Mouse (Mus musculus): Measurements from ENCODE around the gene Brinp3. TPM values are rescaled to one million over a fixed set of nuclear protein-coding genes. Genes with fewer than 3 reads are reported as not detected.

Gene Brinp3
- polyA plus RNA-seq, 1 experiment from 2014 or later: 28.2 TPM

GRCm38 (mm10) chr1:146844087-146844486 lies 349.5 kb downstream of the Brinp3 start:
- H3K4me2 ChIP-seq (ENCODE audit: low read length): no peak overlapping the region
- no peak overlapping the region for H3K27ac ChIP-seq (replicated peaks; ENCODE audit: low read depth, low read length)
- H3K36me3 ChIP-seq (ENCODE audit: control insufficient read depth, insufficient read depth, low read length): no peaks in the 10 kb centered on the region
- WGBS: 78% methylated on average over 2 of the region's 2 CpGs
- H3K4me1 ChIP-seq (ENCODE audit: control insufficient read depth, insufficient read depth, low read length): no peaks in the 10 kb centered on the region
- H3K27me3 ChIP-seq (ENCODE audit: control insufficient read depth, insufficient read depth, low read length): no peaks in the 10 kb centered on the region
- H3K9ac ChIP-seq (replicated peaks; ENCODE audit: low read length): no peak overlapping the region
- no peaks in the 10 kb centered on the region for H3K9me3 ChIP-seq (ENCODE audit: control insufficient read depth, low read length)
- H3K4me3 ChIP-seq (replicated peaks; ENCODE audit: low read depth, low read length): no peak overlapping the region
- no peak for DNase-seq
- no peak; the same call in 1 of the 2 replicates for ATAC-seq (ENCODE audit: low FRiP score, low TSS enrichment)

DNA sequence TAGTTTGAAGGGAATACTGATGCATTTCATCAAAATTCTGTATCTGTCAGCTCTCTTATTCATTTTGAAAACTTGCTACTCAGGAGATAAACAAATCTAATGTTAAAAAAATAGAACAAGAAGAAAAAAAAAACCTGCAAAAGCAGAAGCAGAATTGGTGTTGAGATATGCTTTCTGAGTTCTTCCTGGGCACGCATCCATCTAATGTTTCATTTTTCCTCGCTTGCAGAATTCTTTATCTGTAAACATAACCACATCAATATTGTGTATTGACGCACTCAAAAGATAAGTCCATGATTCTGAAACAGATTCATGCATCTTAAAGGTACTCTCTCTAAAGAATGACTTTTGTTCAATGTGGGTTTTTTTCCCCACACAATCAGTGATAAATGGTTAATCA lies 354.3 kb downstream of the Brinp3 start:
- no peaks in the 10 kb centered on the region for H3K27me3 ChIP-seq (ENCODE audit: control insufficient read depth, insufficient read depth, low read length)
- H3K4me2 ChIP-seq (ENCODE audit: low read length): no peak overlapping the region
- no peak overlapping the region for H3K27ac ChIP-seq (replicated peaks; ENCODE audit: low read depth, low read length)
- no peaks in the 10 kb centered on the region for H3K4me1 ChIP-seq (ENCODE audit: control insufficient read depth, insufficient read depth, low read length)
- no peak for ATAC-seq (ENCODE audit: low FRiP score, low TSS enrichment)
- no peaks in the 10 kb centered on the region for H3K9me3 ChIP-seq (ENCODE audit: control insufficient read depth, low read length)
- H3K36me3 ChIP-seq (ENCODE audit: control insufficient read depth, insufficient read depth, low read length): no peaks in the 10 kb centered on the region
- 90% methylated on average over 3 of the region's 3 CpGs for WGBS
- no peak overlapping the region for H3K4me3 ChIP-seq (replicated peaks; ENCODE audit: low read depth, low read length)
- DNase-seq: no peak
- no peak overlapping the region for H3K9ac ChIP-seq (replicated peaks; ENCODE audit: low read length)

- H3K27me3 ChIP-seq (ENCODE audit: control insufficient read depth, insufficient read depth, low read length): no peaks in the 10 kb centered on the region
- H3K9me3 ChIP-seq (ENCODE audit: control insufficient read depth, low read length): no peaks in the 10 kb centered on the region
- no peaks in the 10 kb centered on the region for H3K36me3 ChIP-seq (ENCODE audit: control insufficient read depth, insufficient read depth, low read length)
- ATAC-seq (ENCODE audit: low FRiP score, low TSS enrichment) (no peak), DNase-seq (no peak)
- WGBS: 64% methylated on average over 2 of the region's 2 CpGs
- no peak overlapping the region for H3K27ac ChIP-seq (replicated peaks; ENCODE audit: low read depth, low read length)
- no peak overlapping the region for H3K4me2 ChIP-seq (ENCODE audit: low read length)
- H3K9ac ChIP-seq (replicated peaks; ENCODE audit: low read length): no peak overlapping the region
- no peaks in the 10 kb centered on the region for H3K4me1 ChIP-seq (ENCODE audit: control insufficient read depth, insufficient read depth, low read length)
- H3K4me3 ChIP-seq (replicated peaks; ENCODE audit: low read depth, low read length): no peak overlapping the region
These were observed 355.6 kb downstream of the Brinp3 start for GRCm38 (mm10) chr1:146850147-146850546.

DNA sequence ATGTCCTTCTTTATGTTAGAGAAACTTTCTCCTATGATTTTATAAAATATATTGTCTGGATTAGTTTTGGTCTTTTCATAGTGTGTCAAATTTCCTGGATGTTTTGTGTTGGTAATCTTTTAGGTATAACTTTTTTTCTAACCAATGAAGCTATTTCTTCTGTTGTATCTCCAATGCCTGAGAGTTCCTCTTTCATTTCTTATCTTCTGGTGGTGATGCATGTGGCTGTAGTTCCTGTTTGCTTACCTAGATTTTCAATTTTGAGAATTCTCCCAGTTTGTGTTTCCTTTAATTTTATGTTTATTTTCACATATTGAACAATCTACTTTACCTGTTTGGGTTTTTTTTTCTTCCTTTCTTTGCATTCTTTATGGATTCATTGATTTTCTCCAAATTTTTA lies 404.1 kb downstream of the Brinp3 start:
- DNase-seq (no peak), ATAC-seq (ENCODE audit: low FRiP score, low TSS enrichment) (no peak)
- H3K9ac ChIP-seq (replicated peaks; ENCODE audit: low read length): no peak overlapping the region
- no peak overlapping the region for H3K4me2 ChIP-seq (ENCODE audit: low read length)
- peaks cover 4% of the 10 kb centered on the region; the same call in 1 of the 2 replicates for H3K9me3 ChIP-seq (ENCODE audit: control insufficient read depth, low read length)
- H3K27ac ChIP-seq (replicated peaks; ENCODE audit: low read depth, low read length): no peak overlapping the region
- no peak overlapping the region for H3K4me3 ChIP-seq (replicated peaks; ENCODE audit: low read depth, low read length)
- no peaks in the 10 kb centered on the region for H3K36me3 ChIP-seq (ENCODE audit: control insufficient read depth, insufficient read depth, low read length)
- H3K4me1 ChIP-seq (ENCODE audit: control insufficient read depth, insufficient read depth, low read length): no peaks in the 10 kb centered on the region
- H3K27me3 ChIP-seq (ENCODE audit: control insufficient read depth, insufficient read depth, low read length): no peaks in the 10 kb centered on the region

GRCm38 (mm10) chr1:146901691-146902090 lies 407.1 kb downstream of the Brinp3 start:
- DNase-seq (no peak), ATAC-seq (ENCODE audit: low FRiP score, low TSS enrichment) (no peak)
- no peaks in the 10 kb centered on the region for H3K27me3 ChIP-seq (ENCODE audit: control insufficient read depth, insufficient read depth, low read length)
- H3K9ac ChIP-seq (replicated peaks; ENCODE audit: low read length): no peak overlapping the region
- WGBS: 91% methylated on average over 9 of the region's 9 CpGs
- H3K4me1 ChIP-seq (ENCODE audit: control insufficient read depth, insufficient read depth, low read length): no peaks in the 10 kb centered on the region
- no peaks in the 10 kb centered on the region for H3K36me3 ChIP-seq (ENCODE audit: control insufficient read depth, insufficient read depth, low read length)
- H3K4me2 ChIP-seq (ENCODE audit: low read length): no peak overlapping the region
- H3K9me3 ChIP-seq (ENCODE audit: control insufficient read depth, low read length): peaks cover 4% of the 10 kb centered on the region; the same call in 1 of the 2 replicates
- no peak overlapping the region for H3K4me3 ChIP-seq (replicated peaks; ENCODE audit: low read depth, low read length)
- H3K27ac ChIP-seq (replicated peaks; ENCODE audit: low read depth, low read length): no peak overlapping the region

- H3K36me3 ChIP-seq (ENCODE audit: control insufficient read depth, insufficient read depth, low read length): no peaks in the 10 kb centered on the region
- whole genome bisulfite sequencing: 88% methylated on average over 6 of the region's 6 CpGs
- H3K27ac ChIP-seq (replicated peaks; ENCODE audit: low read depth, low read length): no peak overlapping the region
- H3K9ac ChIP-seq (replicated peaks; ENCODE audit: low read length): no peak overlapping the region
- DNase-seq: no peak
- no peak overlapping the region for H3K4me2 ChIP-seq (ENCODE audit: low read length)
- no peak overlapping the region for H3K4me3 ChIP-seq (replicated peaks; ENCODE audit: low read depth, low read length)
- H3K4me1 ChIP-seq (ENCODE audit: control insufficient read depth, insufficient read depth, low read length): no peaks in the 10 kb centered on the region
- H3K9me3 ChIP-seq (ENCODE audit: control insufficient read depth, low read length): no peaks in the 10 kb centered on the region
- no peaks in the 10 kb centered on the region for H3K27me3 ChIP-seq (ENCODE audit: control insufficient read depth, insufficient read depth, low read length)
- no peak for ATAC-seq (ENCODE audit: low FRiP score, low TSS enrichment)
These were observed 445.2 kb downstream of the Brinp3 start for GRCm38 (mm10) chr1:146939463-146940389.
